Mouse (Mus musculus) brain, embryonic 14.5 days (tissue): Measurements from ENCODE around the gene Gale. TPM values are rescaled to one million over a fixed set of nuclear protein-coding genes. Genes with fewer than 3 reads are reported as not detected.

Source experiments
- DNase-seq: peaks from one replicate; pipeline ENCODE4 v3.0.0-alpha.2; 2011; ENCODE audit warnings: low read depth
- CTCF ChIP-seq: fragments of 200-500 bp; IDR thresholded peaks from 2 replicates; pipeline ENCODE4 v1.5.1; 2012; ENCODE audit warnings: inconsistent platforms, mild to moderate bottlenecking, moderate library complexity, borderline replicate concordance; ENCODE audit not compliant: insufficient read depth, insufficient read length; ENCODE audit errors: extremely low read depth
- POLR2A ChIP-seq: fragments of 200-500 bp; IDR thresholded peaks from 2 replicates; pipeline ENCODE4 v1.6.1; 2012; ENCODE audit warnings: mild to moderate bottlenecking, inconsistent platforms, borderline replicate concordance; ENCODE audit not compliant: poor library complexity, insufficient read depth, insufficient read length, severe bottlenecking; ENCODE audit errors: extremely low read depth
- polyA plus RNA-seq: library from polyadenylated mRNA; depleted of rRNA; stranded (reverse); fragments of >200 nt; gene quantifications from 2 replicates; pipeline ENCODE4 v1.2.3, GENCODE M21; 2012

The Gale gene
- polyA plus RNA-seq, 1 experiment: 36.3 TPM

DNA sequence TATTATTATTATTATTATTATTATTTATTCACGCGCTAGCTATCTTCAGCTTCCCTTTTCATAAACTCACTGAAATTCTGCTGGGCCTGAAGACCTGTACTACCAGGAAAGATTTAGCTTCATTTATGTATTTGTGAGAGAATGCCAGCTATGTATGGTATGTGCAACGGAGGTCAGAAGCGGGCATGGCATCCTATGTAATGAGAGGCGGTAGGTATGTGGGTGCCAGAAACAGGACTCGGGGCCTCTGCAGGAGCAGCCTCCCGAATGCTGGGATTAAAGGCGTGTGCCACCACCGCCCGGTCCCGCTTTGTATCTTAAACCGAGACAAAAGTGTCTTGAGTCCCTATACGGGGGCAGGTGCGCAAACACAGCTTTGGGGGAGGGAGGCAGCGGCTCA lies 581 bp upstream of the Gale start:
- no peak for DNase-seq
- TF ChIP-seq POLR2A (no peak), CTCF (no peak)

- DNase-seq: no peak
- TF ChIP-seq CTCF: no peak
- no peak for TF ChIP-seq POLR2A
Measured at GRCm38 (mm10) chr4:135964426-135964825, 899 bp downstream of the Gale start.

GRCm38 (mm10) chr4:135965113-135965512 lies 1.6 kb downstream of the Gale start:
- no peak for DNase-seq
- TF ChIP-seq POLR2A (no peak), CTCF (no peak)

- no peak for DNase-seq
- TF ChIP-seq CTCF (no peak), POLR2A (no peak)
Measured at GRCm38 (mm10) chr4:135966283-135966682, 2.8 kb downstream of the Gale start.

GRCm38 (mm10) chr4:135967086-135967760 lies 3.7 kb downstream of the Gale start:
- no peak for DNase-seq
- TF ChIP-seq CTCF (no peak), POLR2A (no peak)

- TF ChIP-seq POLR2A (no peak), CTCF (no peak)
- no peak for DNase-seq
Measured at GRCm38 (mm10) chr4:135968271-135968869, 4.8 kb downstream of the Gale start.

GRCm38 (mm10) chr4:135969070-135969750 lies 5.7 kb downstream of the Gale start:
- TF ChIP-seq POLR2A: no peak
- no peak for TF ChIP-seq CTCF
- DNase-seq: no peak

- DNase-seq: no peak
Measured at GRCm38 (mm10) chr4:135970585-135970984, 7.1 kb downstream of the Gale start.

DNA sequence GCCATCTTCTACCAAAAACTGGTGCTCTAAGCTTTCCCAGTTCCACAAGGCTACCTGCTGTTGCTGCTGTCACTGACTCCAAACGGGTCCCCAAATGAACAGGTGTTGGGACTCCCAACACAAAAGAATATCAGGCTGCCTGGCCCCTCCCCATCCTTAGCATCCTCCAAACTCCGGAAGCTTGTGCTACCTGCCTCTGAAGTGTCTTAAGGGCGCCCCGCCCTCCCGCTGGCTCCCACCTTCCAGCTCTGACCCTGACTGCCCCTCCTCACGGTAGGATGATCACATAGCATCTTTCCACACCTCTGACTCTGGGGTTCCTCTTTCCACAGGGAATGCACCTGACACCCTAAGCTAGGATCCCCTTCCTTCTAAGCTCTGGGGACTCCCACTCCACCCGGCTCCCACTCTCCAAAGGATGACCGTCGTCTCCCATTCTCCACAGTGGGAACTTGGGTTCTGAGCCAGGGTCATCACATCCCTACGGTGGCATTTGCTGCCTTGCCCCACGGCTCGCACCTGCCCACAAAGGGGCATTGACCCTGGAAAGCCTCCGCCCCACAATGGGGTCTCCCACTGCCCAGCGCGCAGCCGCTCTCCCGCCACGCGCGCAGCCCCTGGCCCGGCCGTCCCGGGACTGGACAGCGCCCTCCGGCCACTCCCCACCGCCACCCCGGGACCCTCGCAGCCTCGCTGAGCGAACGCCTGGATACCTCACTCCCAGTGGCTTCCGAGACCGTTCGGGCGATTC lies 8.5 kb downstream of the Gale start:
- TF ChIP-seq CTCF: no peak
- TF ChIP-seq POLR2A: no peak
- DNase-seq: no peak

More at GRCm38 (mm10) chr4:135970585-135970984, 7.1 kb downstream of the Gale start:
- TF ChIP-seq CTCF (no peak), POLR2A (no peak)

DNA sequence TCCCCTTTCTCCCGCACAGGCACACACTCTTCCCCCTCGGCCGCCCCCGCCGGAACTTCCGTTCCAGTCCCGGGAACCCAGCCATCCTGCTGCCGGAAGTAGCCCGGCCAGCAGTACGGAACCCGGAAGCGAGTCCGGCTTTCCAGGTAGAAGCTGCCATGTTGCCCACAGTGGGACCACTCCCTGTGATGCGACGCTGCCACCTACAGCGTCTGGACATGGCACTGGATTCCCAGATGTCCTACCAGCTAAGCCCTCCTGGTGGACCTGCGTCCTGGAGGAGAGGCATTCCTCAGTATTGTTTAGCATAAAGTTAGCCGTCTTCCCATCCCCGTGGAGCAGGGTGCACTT lies 9.0 kb downstream of the Gale start, which contains the start of gene Lypla2:
Gene Lypla2 (minus strand): TSS at position 71 of the 351 bp plus-strand sequence.
- DNase-seq: peak; percentile 94

More for the DNA sequence above, 9.0 kb downstream of the Gale start, which contains the start of gene Lypla2:
- TF ChIP-seq CTCF (peak; percentile 2; the same call in 1 of the 2 replicates), POLR2A (peak; percentile 38; the same call in 1 of the 2 replicates)
